Mouse (Mus musculus) lung, postnatal 0 days (tissue): Measurements from ENCODE around the gene Cttn.

Experiments
- CTCF ChIP-seq: IDR thresholded peaks from 2 replicates; pipeline ENCODE4 v1.5.1; 2016; ENCODE audit warnings: antibody characterized with exemption, mild to moderate bottlenecking
- EP300 ChIP-seq: IDR thresholded peaks from 2 replicates; pipeline ENCODE4 v1.6.1; 2016; ENCODE audit warnings: antibody characterized with exemption, mild to moderate bottlenecking, control low read depth

DNA sequence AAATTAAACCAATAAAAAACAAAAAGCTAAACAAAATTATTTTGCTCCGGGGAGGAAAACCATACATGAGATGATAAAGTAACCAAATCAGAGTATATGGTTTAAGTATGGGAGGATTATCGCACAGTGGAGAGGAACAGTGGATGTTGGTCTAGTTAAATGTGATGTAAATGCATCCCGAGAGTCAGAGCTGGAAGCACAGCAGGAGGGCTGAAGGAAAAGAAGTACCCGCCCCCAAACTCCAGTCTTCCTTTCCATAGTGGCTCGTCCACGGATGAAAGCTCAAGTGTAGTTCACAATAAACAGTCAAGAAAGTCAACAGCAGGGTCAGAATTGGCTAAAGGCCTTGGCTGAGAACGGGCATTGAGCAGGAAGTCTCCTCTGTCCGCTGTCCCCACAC is 80.1 kb downstream of the Cttn start:
- TF ChIP-seq CTCF (no peak), EP300 (no peak)
